Mouse (Mus musculus) retina, postnatal 7 days (tissue): ENCODE data around the gene Rasgef1a.

Experiments used
- DNase-seq: peaks from one replicate; pipeline ENCODE4 v3.0.0-alpha.2; 2012; ENCODE audit warnings: low read depth, low spot score

The Rasgef1a gene

GRCm38 (mm10) chr6:118072176-118072575 is 60.9 kb downstream of the Rasgef1a start:
- DNase-seq: no peak

GRCm38 (mm10) chr6:118074151-118074550 is 62.9 kb downstream of the Rasgef1a start:
- DNase-seq: no peak

DNA sequence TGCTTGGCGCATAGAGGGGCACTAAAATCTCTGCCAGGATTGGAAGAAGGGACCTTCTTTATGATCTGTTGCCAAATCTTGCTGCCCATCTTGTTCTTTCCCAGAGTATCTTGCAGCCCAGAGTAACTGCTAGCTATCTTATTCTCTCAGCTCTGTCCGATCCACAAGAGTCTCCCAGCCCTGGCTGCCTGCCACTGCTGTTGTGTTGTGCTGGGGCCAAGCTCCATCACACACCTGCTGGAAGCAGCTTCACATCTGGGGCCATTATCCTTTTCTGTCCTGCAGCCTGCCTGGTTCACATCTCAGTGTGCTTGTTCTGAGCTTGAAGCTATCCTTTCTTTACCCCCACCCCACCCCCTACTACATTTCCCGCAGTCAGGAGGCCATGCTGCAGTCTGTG is 65.0 kb downstream of the Rasgef1a start:
- no peak for DNase-seq

DNA sequence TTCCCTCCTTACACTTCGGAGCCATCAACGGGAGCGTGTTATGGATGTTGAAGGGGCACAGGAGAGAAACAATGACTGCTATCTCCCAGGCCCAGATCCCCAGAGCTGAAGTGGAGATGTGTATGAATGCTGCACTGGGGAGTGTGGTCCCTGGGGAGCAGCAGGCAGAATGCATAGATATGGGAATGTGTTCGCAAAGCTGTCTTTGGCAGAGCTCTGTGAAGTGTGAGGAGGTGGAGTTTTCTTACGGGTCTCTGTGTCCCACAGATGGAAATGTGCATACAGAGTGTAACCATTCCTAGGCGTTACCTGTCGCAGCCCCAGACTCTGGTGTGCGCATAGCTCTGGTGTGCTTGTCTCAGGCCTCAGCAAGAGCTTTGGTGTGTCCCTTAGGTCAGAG is 65.5 kb downstream of the Rasgef1a start:
- DNase-seq: no peak

DNA sequence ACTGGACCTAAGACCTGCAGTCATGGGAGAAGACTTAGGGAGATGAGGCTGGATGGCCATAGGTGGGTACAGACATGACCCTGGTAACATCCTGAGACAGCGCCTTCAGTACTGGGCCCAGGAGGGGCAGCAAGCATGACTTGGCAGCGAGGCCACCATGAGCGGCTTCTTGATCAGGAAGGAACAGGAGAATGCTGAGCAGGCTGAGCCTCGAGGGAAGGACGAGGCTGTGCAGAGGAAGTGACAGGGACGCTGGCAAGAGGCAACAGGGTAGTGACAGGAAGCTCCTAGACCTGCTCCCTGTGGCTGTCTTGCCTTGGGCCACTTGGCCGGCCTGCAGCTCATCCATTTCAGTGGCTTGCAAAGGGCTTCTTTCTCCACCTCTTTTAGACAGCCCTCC is 66.2 kb downstream of the Rasgef1a start:
- DNase-seq: no peak

GRCm38 (mm10) chr6:118078751-118079150 is 67.5 kb downstream of the Rasgef1a start:
- DNase-seq: no peak

DNA sequence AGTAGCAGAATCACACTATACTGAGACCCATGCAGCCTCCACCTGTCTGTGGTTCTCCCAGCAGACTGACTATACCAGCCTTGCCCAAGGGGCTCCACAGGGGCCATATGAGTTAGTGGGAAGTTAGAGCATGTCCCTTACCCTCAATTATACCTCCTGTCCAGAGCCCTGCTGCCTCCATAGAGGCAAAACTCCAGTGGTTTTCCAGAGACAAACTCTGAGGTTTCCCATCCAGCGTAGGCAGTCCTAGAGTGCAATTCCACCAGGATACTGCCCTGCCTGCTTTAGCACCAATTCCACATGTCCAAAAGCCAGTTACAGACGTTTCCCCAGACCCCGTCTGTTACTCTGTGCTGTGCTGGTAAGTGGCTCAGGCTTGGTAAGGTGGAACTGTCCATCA is 68.1 kb downstream of the Rasgef1a start:
- no peak for DNase-seq

GRCm38 (mm10) chr6:118079762-118080465 is 68.7 kb downstream of the Rasgef1a start:
- no peak for DNase-seq

DNA sequence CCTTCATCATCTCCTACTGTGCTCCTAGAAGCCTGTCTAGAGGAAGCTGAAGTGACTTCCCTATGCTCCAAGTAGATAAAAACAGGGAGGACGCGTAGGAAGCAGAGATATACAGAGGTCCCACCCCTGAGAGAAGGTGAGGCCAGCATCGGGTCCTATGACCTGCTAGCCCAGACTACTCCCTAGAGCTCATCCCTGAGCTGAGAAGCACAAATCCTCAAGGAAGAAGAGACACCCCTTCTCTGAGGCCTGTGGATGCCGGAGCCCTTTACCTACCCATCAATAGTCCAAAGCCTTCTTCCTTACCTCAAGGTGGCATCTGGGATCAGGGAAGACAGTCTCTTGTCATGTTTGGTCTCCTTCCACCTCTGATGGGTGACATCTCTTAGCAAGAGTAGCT is 69.5 kb downstream of the Rasgef1a start:
- DNase-seq: no peak

- DNase-seq: no peak
Observed at GRCm38 (mm10) chr6:118082384-118082783, 71.1 kb downstream of the Rasgef1a start.

- DNase-seq: no peak
Observed at GRCm38 (mm10) chr6:118083608-118084007, 72.4 kb downstream of the Rasgef1a start.

GRCm38 (mm10) chr6:118084596-118084995 is 73.4 kb downstream of the Rasgef1a start:
- DNase-seq: no peak

DNA sequence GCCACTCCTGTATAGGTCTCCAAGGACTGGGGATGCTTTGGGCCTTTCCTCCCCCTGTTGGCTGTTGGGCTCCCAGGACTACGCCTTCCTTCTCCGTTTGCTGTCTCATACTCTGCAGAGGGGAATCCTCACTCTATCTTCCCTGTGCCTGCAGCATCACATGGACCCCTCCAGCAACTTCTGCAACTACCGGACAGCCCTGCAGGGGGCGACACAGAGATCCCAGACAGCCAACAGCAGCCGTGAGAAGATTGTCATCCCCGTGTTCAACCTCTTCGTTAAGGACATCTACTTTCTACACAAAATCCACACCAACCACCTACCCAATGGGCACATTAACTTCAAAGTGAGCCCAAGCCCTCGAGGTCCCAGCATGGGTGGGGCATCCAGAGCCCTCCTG is 76.7 kb downstream of the Rasgef1a start:
- no peak for DNase-seq

- DNase-seq: no peak
Observed at GRCm38 (mm10) chr6:118088750-118089440, 77.7 kb downstream of the Rasgef1a start.

- no peak for DNase-seq
Observed at GRCm38 (mm10) chr6:118090827-118091226, 79.6 kb downstream of the Rasgef1a start.

DNA sequence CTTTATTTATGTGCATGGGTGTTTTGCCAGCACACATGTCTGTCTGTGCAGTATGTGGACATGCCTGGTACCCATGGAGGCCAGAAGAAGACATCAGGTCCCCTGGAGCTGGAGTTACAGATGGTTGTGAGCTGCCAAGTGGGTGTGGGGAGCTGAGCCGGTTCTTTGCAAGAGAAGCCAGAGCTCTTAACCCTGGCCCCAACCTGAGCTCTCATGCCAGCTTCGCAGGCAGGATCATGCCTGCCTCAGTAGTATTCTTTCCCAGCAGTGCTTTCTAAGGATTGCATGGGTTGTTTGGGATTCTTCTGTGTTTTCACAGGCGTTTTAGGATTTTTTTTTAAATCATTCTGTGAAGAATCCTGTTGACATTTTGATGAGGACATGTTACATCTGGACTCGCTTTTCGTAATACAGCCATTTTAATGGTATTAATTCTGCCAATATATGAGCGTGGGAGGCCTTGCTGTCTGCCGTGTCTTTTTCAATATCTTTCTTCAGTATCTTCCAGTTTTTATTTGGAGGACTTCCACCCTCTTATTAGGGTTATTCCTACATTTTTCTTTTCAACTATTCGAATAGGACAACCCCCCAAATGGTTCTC is 86.6 kb downstream of the Rasgef1a start:
- DNase-seq: no peak

DNA sequence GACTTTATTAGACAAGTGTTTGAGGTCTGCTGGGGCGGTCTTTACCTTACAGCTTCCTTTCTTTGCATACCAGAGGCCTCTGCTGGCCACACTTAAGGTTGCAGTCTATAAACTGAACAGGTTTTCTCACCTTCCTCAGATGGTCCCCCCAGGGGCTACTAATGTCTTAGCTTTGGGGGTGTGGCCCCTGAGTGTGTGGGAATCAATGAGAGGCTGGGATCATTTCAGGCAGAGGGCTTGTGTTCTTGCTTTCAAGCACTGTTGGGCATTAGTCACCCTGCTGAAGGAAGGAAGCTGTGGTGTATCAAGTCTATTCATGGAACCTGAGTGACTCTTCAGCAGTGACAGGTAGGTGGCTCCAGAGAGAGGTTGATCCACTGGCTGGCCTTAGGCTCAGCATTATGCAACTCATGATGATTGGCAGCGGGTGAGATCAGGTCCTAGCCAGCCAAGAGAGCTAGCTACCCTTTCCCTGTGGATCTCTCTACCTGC is 88.1 kb downstream of the Rasgef1a start:
- peak; percentile 28 for DNase-seq

DNA sequence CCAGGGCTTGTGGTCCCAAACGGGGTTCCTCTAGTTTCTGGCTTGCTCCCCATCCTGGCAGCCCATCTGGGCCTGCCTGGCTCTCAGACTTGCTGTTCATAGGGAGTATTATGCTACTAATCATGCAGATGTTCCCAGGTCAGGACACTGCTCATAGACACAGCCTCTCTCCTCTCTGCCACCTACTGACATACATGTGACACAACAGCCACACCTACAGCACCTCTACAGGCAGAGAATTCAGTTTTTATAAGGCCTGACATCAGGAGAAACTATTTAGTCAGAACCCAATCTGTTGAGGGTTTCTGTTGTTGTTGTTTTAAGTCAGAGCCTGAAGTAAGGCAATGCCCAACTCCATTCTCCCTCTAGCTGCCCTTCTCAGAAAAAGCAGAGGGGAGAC is 100.6 kb downstream of the Rasgef1a start:
- DNase-seq: no peak

GRCm38 (mm10) chr6:118122767-118123166 is 111.5 kb downstream of the Rasgef1a start:
- DNase-seq: no peak

GRCm38 (mm10) chr6:118126577-118126976 is 115.3 kb downstream of the Rasgef1a start:
- no peak for DNase-seq

DNA sequence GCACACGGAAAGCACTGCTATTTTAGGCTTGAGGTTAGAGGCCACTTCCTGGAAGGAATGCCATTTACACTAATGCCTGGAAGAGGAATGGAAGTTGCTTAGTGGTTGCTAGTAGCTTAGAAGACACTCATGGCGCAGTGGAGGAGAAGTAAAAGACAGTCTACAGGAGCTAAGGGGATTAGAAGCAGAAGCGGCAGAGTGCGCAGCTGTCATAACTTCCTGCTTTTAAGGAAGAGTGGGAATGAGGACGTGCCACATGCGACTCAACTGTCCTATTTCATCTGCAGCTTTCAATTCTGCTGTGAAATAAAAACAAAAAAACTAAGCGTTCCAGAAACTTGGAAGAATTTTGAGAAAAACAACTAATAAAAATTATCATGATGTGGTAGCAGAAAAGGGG is 116.0 kb downstream of the Rasgef1a start:
- DNase-seq: no peak

DNA sequence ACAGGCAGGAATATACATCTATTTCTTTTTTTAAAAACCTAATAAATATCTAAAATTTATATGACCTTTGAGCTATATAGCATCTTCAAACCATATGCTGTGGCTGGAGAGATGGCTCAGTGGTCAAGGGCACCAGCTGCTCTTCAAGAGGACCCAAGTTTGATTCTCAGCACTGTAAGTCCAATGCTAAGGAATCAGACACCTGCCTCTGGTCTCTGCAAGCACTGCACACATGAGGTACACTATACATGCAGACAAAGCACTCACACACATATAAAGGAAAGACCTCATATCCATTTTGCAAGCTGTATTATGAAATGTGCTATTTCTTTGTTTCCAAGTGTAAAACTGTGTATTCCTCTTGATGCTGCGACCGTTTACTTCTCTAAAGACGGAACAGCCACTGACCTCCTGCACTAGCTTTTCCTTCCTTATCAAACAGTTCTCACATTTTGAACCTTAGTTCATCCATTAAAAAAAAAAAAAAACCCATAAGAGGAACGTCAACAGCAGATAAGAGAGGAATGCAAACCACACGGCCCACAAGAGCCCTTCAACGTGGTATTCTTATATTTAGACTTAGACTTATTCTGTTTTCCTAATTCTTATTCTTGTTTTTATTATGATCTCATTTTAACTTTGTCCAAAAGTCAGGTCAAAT is 116.7 kb downstream of the Rasgef1a start:
- DNase-seq: no peak
